Mouse (Mus musculus) liver, embryonic 18 days (tissue): ENCODE data around the gene Mat2a. TPM values are rescaled to one million over a fixed set of nuclear protein-coding genes. Genes with fewer than 3 reads are reported as not detected.

Source experiments
- polyA plus RNA-seq: library from polyadenylated mRNA; depleted of rRNA; stranded (reverse); fragments of >200 nt; gene quantifications from 2 replicates; pipeline ENCODE4 v1.2.3, GENCODE M21; 2012; rRNA removed

Mat2a gene
- polyA plus RNA-seq = 70.1 and 74.0 TPM in 2 replicates

GRCm38 (mm10) chr6:72439355-72440185 is at the start of gene Mat2a:
Mat2a (minus strand) TSS chr6:72439558.

GRCm38 (mm10) chr6:72414076-72414756 is 25.1 kb downstream of the Mat2a start, which contains the start of gene Ggcx:
Ggcx (plus strand) TSS chr6:72414308.

GRCm38 (mm10) chr6:72389941-72390771 is 49.2 kb downstream of the Mat2a start, which contains the start of gene Vamp8:
Vamp8 (minus strand) TSS chr6:72390703.

Other genes with a start within 250 kb of the Mat2a start
- 0.82 and 0.95 TPM in 2 replicates for gene Atoh8, start 204.0 kb downstream of the Mat2a start, polyA plus RNA-seq
- 0.05 and 0.15 TPM in 2 replicates for gene Sftpb, start 134.9 kb downstream of the Mat2a start, polyA plus RNA-seq
- gene Usp39, start 94.4 kb downstream of the Mat2a start, polyA plus RNA-seq = 19.8 and 20.1 TPM in 2 replicates
- gene 0610030E20Rik, start 92.2 kb downstream of the Mat2a start, polyA plus RNA-seq = 10.1 and 12.6 TPM in 2 replicates
- 110 and 118 TPM in 2 replicates for gene Tmem150a, start 84.1 kb downstream of the Mat2a start, polyA plus RNA-seq
- 42.4 and 42.6 TPM in 2 replicates for gene Rnf181, start 72.6 kb downstream of the Mat2a start, polyA plus RNA-seq
- 42.2 and 50.9 TPM in 2 replicates for gene Vamp5, start 59.1 kb downstream of the Mat2a start, polyA plus RNA-seq
- gene Vamp8, start 48.9 kb downstream of the Mat2a start, polyA plus RNA-seq = 162 and 166 TPM in 2 replicates
- 21.8 and 25.1 TPM in 2 replicates for gene Ggcx, start 25.2 kb downstream of the Mat2a start, polyA plus RNA-seq
- 0.02 and 0.04 TPM in 2 replicates for gene Sh2d6, start 82.1 kb upstream of the Mat2a start, polyA plus RNA-seq
- gene Capg, start 104.8 kb upstream of the Mat2a start, polyA plus RNA-seq = 15.2 and 16.7 TPM in 2 replicates
- gene Elmod3, start 158.9 kb upstream of the Mat2a start, polyA plus RNA-seq = 5.0 TPM in 2 replicates
- gene Retsat, start 158.9 kb upstream of the Mat2a start, polyA plus RNA-seq = 39.8 and 42.0 TPM in 2 replicates
- 14.1 and 14.2 TPM in 2 replicates for gene Tgoln1, start 177.4 kb upstream of the Mat2a start, polyA plus RNA-seq